Mouse (Mus musculus) heart, embryonic 16.5 days (tissue): ENCODE measurements around the gene Stk4. TPM values are rescaled to one million over a fixed set of nuclear protein-coding genes. Genes with fewer than 3 reads are reported as not detected.

Source experiments
- ATAC-seq: fragments of 200-750 bp; cut with Nextera tagmentation; replicated peaks from 2 replicates; pipeline ENCODE4 v1.8.0; 2017; ENCODE audit warnings: moderate number of reproducible peaks; ENCODE audit not compliant: insufficient read depth, low FRiP score; ENCODE audit errors: extremely low read depth
- H3K27ac ChIP-seq: fragments of 300-500 bp; sonication (generic); 2 replicates; pipeline ENCODE4 v1.5.1; 2014; ENCODE audit warnings: mild to moderate bottlenecking, low read length, control low read depth, moderate library complexity
- H3K27me3 ChIP-seq: fragments of 300-500 bp; sonication (generic); 2 replicates; pipeline ENCODE4 v1.6.1; 2014; ENCODE audit warnings: low read length, mixed read lengths; ENCODE audit not compliant: control insufficient read depth, insufficient read depth
- H3K36me3 ChIP-seq: fragments of 300-500 bp; sonication (generic); 2 replicates; pipeline ENCODE4 v1.6.1; 2014; ENCODE audit not compliant: control insufficient read depth, insufficient read depth
- H3K4me1 ChIP-seq: fragments of 300-500 bp; sonication (generic); 2 replicates; pipeline ENCODE4 v1.6.1; 2014; ENCODE audit warnings: low read length, mixed read lengths; ENCODE audit not compliant: control insufficient read depth, insufficient read depth
- H3K4me2 ChIP-seq: fragments of 300-500 bp; sonication (generic); 2 replicates; pipeline ENCODE4 v1.6.1; 2014; ENCODE audit warnings: low read depth, mild to moderate bottlenecking, control low read depth, low read length
- H3K4me3 ChIP-seq: fragments of 300-500 bp; sonication (generic); 2 replicates; pipeline ENCODE4 v1.5.1; 2014; ENCODE audit warnings: mild to moderate bottlenecking, control low read depth, low read length
- H3K9ac ChIP-seq: fragments of 300-500 bp; sonication (generic); 2 replicates; pipeline ENCODE4 v1.6.1; 2014; ENCODE audit warnings: low read length, control low read depth
- H3K9me3 ChIP-seq: fragments of 300-500 bp; sonication (generic); replicated peaks from 2 replicates; pipeline ENCODE4 v1.6.1; 2016; ENCODE audit warnings: low read length; ENCODE audit not compliant: control insufficient read depth
- WGBS: fragments of 180-500 bp; shearing (Covaris S2); extraction: QIAGEN DNeasy Blood & Tissue Kit; methylation state at CpG from one replicate; pipeline ENCODE4 v1.1.7; 2014; 5-methylcytosine and 5-hydroxymethylcytosine counted together
- polyA plus RNA-seq: library from polyadenylated mRNA; unstranded; fragments of >200 nt; fragmentation: Nextera tagmentation; extraction: Ambion mirVana; gene quantifications from 2 replicates; pipeline ENCODE4 v1.2.1, GENCODE M21; 2015

Gene Stk4
- polyA plus RNA-seq, 1 experiment from 2014 or later, result 17.8 TPM

GRCm38 (mm10) chr2:164089508-164089907, 19.4 kb downstream of the Stk4 start:
- no peak overlapping the region for H3K9ac ChIP-seq
- 87% methylated on average over 4 of the region's 4 CpGs for WGBS
- H3K4me3 ChIP-seq, result no peak overlapping the region
- H3K27me3 ChIP-seq, result no peaks in the 10 kb centered on the region
- H3K36me3 ChIP-seq, result peaks cover 18% of the 10 kb centered on the region
- H3K27ac ChIP-seq, result no peak overlapping the region
- no peaks in the 10 kb centered on the region for H3K4me1 ChIP-seq
- H3K4me2 ChIP-seq, result no peak overlapping the region
- H3K9me3 ChIP-seq, result no peaks in the 10 kb centered on the region
- ATAC-seq, result no peak

DNA sequence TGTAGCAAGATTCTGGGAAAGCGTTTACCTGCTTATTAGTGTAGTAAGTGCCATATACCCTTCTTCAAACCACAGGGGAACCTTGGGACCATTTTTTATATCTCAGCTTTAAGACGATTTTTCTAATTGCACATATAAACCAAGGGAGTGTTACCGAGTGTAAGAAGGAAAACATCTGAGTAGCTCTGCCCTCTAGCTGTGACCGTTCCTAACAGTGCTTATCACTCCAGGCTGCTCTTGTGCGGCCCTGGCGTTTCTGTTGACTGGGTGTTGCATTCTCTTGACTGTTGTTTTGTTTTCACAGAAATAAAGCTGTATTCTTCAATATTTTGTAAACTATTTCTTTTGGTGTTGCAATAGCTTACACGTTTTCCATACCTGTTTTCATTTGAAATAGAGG, 24.0 kb downstream of the Stk4 start:
- H3K9me3 ChIP-seq, result no peaks in the 10 kb centered on the region
- H3K4me1 ChIP-seq, result no peaks in the 10 kb centered on the region
- H3K27me3 ChIP-seq, result no peaks in the 10 kb centered on the region
- H3K9ac ChIP-seq, result no peak overlapping the region
- no peak overlapping the region for H3K4me3 ChIP-seq
- H3K4me2 ChIP-seq, result no peak overlapping the region
- H3K36me3 ChIP-seq, result peaks cover 20% of the 10 kb centered on the region
- H3K27ac ChIP-seq, result no peak overlapping the region
- no peak for ATAC-seq
- WGBS, result 46% methylated on average over 7 of the region's 7 CpGs

GRCm38 (mm10) chr2:164098603-164099250, 28.6 kb downstream of the Stk4 start:
- peaks cover 23% of the 10 kb centered on the region for H3K36me3 ChIP-seq
- no peak for ATAC-seq
- WGBS, result 91% methylated on average over 11 of the region's 11 CpGs
- H3K4me3 ChIP-seq, result no peak overlapping the region
- H3K4me1 ChIP-seq, result no peaks in the 10 kb centered on the region
- H3K27ac ChIP-seq, result no peak overlapping the region
- H3K9ac ChIP-seq, result no peak overlapping the region
- H3K27me3 ChIP-seq, result no peaks in the 10 kb centered on the region
- H3K4me2 ChIP-seq, result no peak overlapping the region
- H3K9me3 ChIP-seq, result no peaks in the 10 kb centered on the region

- no peak overlapping the region for H3K27ac ChIP-seq
- H3K27me3 ChIP-seq, result no peaks in the 10 kb centered on the region
- WGBS, result 80% methylated on average over 1 of the region's 1 CpGs
- no peak for ATAC-seq
- H3K4me2 ChIP-seq, result no peak overlapping the region
- peaks cover 24% of the 10 kb centered on the region for H3K36me3 ChIP-seq
- H3K9ac ChIP-seq, result no peak overlapping the region
- no peaks in the 10 kb centered on the region for H3K4me1 ChIP-seq
- H3K4me3 ChIP-seq, result no peak overlapping the region
- H3K9me3 ChIP-seq, result no peaks in the 10 kb centered on the region
Measured at GRCm38 (mm10) chr2:164101936-164102335, 31.8 kb downstream of the Stk4 start.

DNA sequence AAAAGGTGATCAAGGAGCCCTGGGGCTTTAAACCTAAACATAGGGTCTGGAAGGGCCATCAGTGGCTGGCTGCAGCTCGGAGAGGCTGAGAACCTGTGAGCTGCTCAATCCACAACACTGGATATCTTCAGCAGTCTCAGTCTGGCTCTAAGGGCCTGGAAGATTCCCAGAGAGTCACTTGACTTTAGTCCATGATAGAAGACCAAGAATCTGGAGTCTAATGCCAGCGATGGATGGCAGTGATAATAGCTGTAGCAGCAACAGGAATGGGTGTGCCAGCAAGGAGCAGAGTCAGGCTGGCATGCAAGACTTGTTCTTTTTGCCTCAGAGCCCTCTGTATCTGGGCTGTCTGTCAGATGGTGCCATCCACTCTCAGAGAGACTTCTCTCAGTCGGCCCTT, 32.2 kb downstream of the Stk4 start:
- H3K36me3 ChIP-seq, result peaks cover 24% of the 10 kb centered on the region

GRCm38 (mm10) chr2:164103501-164103900, 33.4 kb downstream of the Stk4 start:
- peaks cover 5% of the 10 kb centered on the region; the same call in 1 of the 2 replicates for H3K4me1 ChIP-seq
- H3K27me3 ChIP-seq, result no peaks in the 10 kb centered on the region
- H3K4me2 ChIP-seq, result no peak overlapping the region
- H3K9me3 ChIP-seq, result no peaks in the 10 kb centered on the region
- no peak overlapping the region for H3K9ac ChIP-seq
- no peak for ATAC-seq
- no peak overlapping the region for H3K27ac ChIP-seq
- WGBS, result 24% methylated on average over 4 of the region's 4 CpGs
- H3K36me3 ChIP-seq, result peaks cover 22% of the 10 kb centered on the region
- H3K4me3 ChIP-seq, result no peak overlapping the region

More for the DNA sequence above, 32.2 kb downstream of the Stk4 start:
- no peak overlapping the region for H3K27ac ChIP-seq
- H3K4me3 ChIP-seq, result no peak overlapping the region
- H3K4me1 ChIP-seq, result 0 out of 2 replicates have a peak, but pooled peaks cover 2% of the 10 kb centered on the region
- ATAC-seq, result no peak
- 78% methylated on average over 3 of the region's 3 CpGs for WGBS
- H3K9me3 ChIP-seq, result no peaks in the 10 kb centered on the region
- H3K4me2 ChIP-seq, result no peak overlapping the region
- no peaks in the 10 kb centered on the region for H3K27me3 ChIP-seq
- no peak overlapping the region for H3K9ac ChIP-seq

- ATAC-seq, result no peak
- Histone ChIP-seq H3K4me3 (no peak overlapping the region), H3K36me3 (peaks cover 10% of the 10 kb centered on the region), H3K27me3 (no peaks in the 10 kb centered on the region), H3K4me1 (peaks cover 8% of the 10 kb centered on the region; the same call in 1 of the 2 replicates), H3K9me3 (no peaks in the 10 kb centered on the region), H3K9ac (no peak overlapping the region), H3K4me2 (no peak overlapping the region), H3K27ac (no peak overlapping the region)
- WGBS, result 81% methylated on average over 14 of the region's 14 CpGs
Measured at GRCm38 (mm10) chr2:164106287-164107035, 36.3 kb downstream of the Stk4 start.

DNA sequence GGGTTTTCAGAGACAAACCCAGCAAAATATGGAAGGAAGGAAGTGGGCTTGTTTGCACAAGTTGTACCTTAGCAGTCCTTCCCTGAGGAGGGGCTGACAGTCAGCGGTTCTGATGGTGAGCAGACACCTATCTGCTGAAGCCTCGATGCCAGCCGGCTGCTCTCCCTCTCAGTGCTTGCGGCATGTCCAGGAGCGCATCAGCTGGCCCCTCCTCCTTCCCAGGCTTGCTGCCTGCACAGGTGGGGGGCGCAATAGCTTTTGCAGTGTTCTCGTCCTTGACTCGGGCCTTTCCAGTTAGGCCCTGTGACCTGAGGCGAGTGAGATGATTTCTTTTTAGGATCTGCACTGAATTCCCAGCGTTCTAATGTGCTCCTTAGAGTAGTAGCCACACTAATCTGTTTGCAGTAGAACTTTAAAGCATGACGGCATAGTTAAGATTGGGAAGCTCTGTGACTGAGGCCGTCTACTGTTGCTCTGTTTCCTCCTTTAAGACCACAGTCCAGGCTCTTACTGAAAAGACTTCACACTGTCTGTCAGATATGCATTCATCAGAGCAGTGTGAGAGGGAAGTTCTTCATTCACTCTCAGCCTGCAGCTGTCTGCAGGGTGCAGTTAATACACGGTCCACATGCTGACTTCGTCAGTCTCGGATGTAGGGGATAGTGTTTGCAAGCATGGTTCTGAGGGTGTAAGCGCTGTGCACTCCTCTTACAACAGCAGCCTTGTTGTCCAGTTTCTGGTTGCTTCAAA, 37.2 kb downstream of the Stk4 start:
- WGBS, result 68% methylated on average over 16 of the region's 16 CpGs
- H3K27ac ChIP-seq, result no peak overlapping the region
- ATAC-seq, result no peak

GRCm38 (mm10) chr2:164108501-164108900, 38.4 kb downstream of the Stk4 start:
- Histone ChIP-seq H3K36me3 (peaks cover 5% of the 10 kb centered on the region; the same call in 1 of the 2 replicates), H3K9me3 (no peaks in the 10 kb centered on the region), H3K9ac (no peak overlapping the region), H3K4me3 (no peak overlapping the region), H3K27ac (no peak overlapping the region), H3K4me1 (peaks cover 8% of the 10 kb centered on the region; the same call in 1 of the 2 replicates), H3K27me3 (no peaks in the 10 kb centered on the region), H3K4me2 (no peak overlapping the region)
- no peak for ATAC-seq
- WGBS, result 63% methylated on average over 4 of the region's 4 CpGs

More for the DNA sequence above, 37.2 kb downstream of the Stk4 start:
- H3K9ac ChIP-seq, result no peak overlapping the region
- H3K27me3 ChIP-seq, result no peaks in the 10 kb centered on the region
- H3K4me2 ChIP-seq, result no peak overlapping the region
- peaks cover 8% of the 10 kb centered on the region; the same call in 1 of the 2 replicates for H3K4me1 ChIP-seq
- H3K4me3 ChIP-seq, result no peak overlapping the region
- H3K9me3 ChIP-seq, result no peaks in the 10 kb centered on the region
- H3K36me3 ChIP-seq, result peaks cover 8% of the 10 kb centered on the region
